Comparison of ENCODE assay signal across 7 mouse cellular contexts in the genomic region with DNA sequence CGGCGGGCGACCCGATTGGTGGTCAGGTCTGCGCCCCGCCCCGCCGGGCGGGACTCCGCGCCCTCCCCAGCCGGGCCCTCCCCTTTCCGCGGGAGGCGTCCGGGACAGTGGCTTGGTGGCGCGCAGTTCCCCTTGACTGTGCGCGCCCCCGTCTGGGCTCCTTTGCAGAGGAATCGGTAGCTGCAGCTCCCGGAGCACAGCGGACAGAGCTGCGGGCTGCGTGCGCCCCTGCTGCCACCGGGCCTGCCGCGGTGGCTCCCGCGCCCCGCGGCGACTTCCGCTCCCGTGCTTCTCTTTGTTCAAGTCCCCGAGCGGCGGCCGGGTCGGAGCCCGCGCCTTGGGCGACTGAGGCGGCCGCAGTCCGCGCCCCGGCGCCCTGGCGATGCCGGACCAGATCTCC.
DNase-seq lines count a peak whose midpoint lies in the region; ATAC-seq lines count a peak whose summit lies in the region.
"Not testable (repeated sequence)": the region's sequence is repeated elsewhere in the genome, so short reads cannot be mapped to it uniquely, and the experiment has no call there.

No protein-coding gene starts in this region.

- peak overlapping the region; percentile 35 for H3K4me3 ChIP-seq in brown adipose tissue, adult 24 weeks (ENCODE audit: insufficient read depth, low read depth, low read length)
- peak overlapping the region; percentile 49 for H3K4me3 ChIP-seq in limb, embryonic 15.5 days
- peak overlapping the region; percentile 29 for H3K4me3 ChIP-seq in midbrain, embryonic 14.5 days (replicated peaks; ENCODE audit: low read depth, low read length)
- H3K4me3 ChIP-seq in stomach, embryonic 14.5 days (ENCODE audit: low read depth, low read length), result peak overlapping the region; percentile 32

- peak; percentile 2 to 3 for DNase-seq in frontal cortex, postnatal 25 days (ENCODE audit: low spot score in 2 of 2)
- peak; percentile 18 to 26 for DNase-seq in heart, postnatal 36 days
- peak; percentile 36 for DNase-seq in kidney, postnatal 14 days
- DNase-seq in midbrain, embryonic 14.5 days, result peak; percentile 1

- H3K27me3 ChIP-seq in limb, embryonic 15.5 days; midbrain, embryonic 14.5 days (ENCODE audit: control insufficient read depth, insufficient read depth, low read length); stomach, embryonic 14.5 days (ENCODE audit: control insufficient read depth, insufficient read depth, low read length): not testable (repeated sequence)

- not testable (repeated sequence) for H3K9me3 ChIP-seq in limb, embryonic 15.5 days; midbrain, embryonic 14.5 days (ENCODE audit: control insufficient read depth, low read length); stomach, embryonic 14.5 days (ENCODE audit: control insufficient read depth, low read depth, low read length)

- H3K27ac ChIP-seq in brown adipose tissue, adult 24 weeks (replicated peaks; ENCODE audit: low read depth, low read length); midbrain, embryonic 14.5 days (replicated peaks; ENCODE audit: low read depth, low read length); stomach, embryonic 14.5 days (ENCODE audit: low read length): not testable (repeated sequence)
- peak overlapping the region; percentile 61 for H3K27ac ChIP-seq in limb, embryonic 15.5 days

- not testable (repeated sequence) for H3K36me3 ChIP-seq in limb, embryonic 15.5 days; midbrain, embryonic 14.5 days (ENCODE audit: control insufficient read depth, insufficient read depth, low read length); stomach, embryonic 14.5 days (ENCODE audit: control insufficient read depth, insufficient read depth, low read length)

- WGBS in limb, embryonic 15.5 days, result 2% methylated on average over 34 of the region's 53 CpGs
- 5% methylated on average over 39 of the region's 53 CpGs for WGBS in midbrain, embryonic 14.5 days
- 2% methylated on average over 34 of the region's 53 CpGs for WGBS in stomach, embryonic 14.5 days

- H3K9ac ChIP-seq in limb, embryonic 15.5 days, result peak overlapping the region; percentile 42
- H3K9ac ChIP-seq in midbrain, embryonic 14.5 days (replicated peaks; ENCODE audit: low read length); stomach, embryonic 14.5 days (replicated peaks; ENCODE audit: low read depth, low read length): not testable (repeated sequence)

- H3K4me1 ChIP-seq in brown adipose tissue, adult 24 weeks (ENCODE audit: control insufficient read depth, insufficient read depth, insufficient read length, low read length); limb, embryonic 15.5 days; midbrain, embryonic 14.5 days (ENCODE audit: control insufficient read depth, insufficient read depth, low read length); stomach, embryonic 14.5 days (ENCODE audit: control insufficient read depth, insufficient read depth, low read length): not testable (repeated sequence)

- not testable (repeated sequence) for ATAC-seq in limb, embryonic 15.5 days (ENCODE audit: insufficient number of reproducible peaks, low FRiP score, low TSS enrichment, low read depth); midbrain, embryonic 14.5 days (ENCODE audit: low FRiP score, low TSS enrichment); stomach, embryonic 14.5 days (ENCODE audit: insufficient number of reproducible peaks, insufficient read depth, low FRiP score, low read depth)

- H3K4me2 ChIP-seq in limb, embryonic 15.5 days, result peak overlapping the region; percentile 31
- not testable (repeated sequence) for H3K4me2 ChIP-seq in midbrain, embryonic 14.5 days (ENCODE audit: low read length); stomach, embryonic 14.5 days (replicated peaks; ENCODE audit: low read depth, low read length)

- intact Hi-C loops in heart, postnatal 36 days (cut with DNase I), result not testable (repeated sequence)
